Mouse (Mus musculus): ENCODE data around the gene Srbd1.

- TF ChIP-seq POLR2A (IDR thresholded peaks at IDR 0.05; ENCODE audit: insufficient read depth, low read depth, low read length), result no peak
- no peak for TF ChIP-seq CTCF (IDR thresholded peaks at IDR 0.05; ENCODE audit: insufficient read depth, low read depth, low read length)
Observed at GRCm38 (mm10) chr17:86035146-86035545, 109.8 kb downstream of the Srbd1 start.
